Mouse (Mus musculus) lung, postnatal 0 days (tissue): ENCODE measurements around the gene Gm27029. TPM values are rescaled to one million over a fixed set of nuclear protein-coding genes. Genes with fewer than 3 reads are reported as not detected.
A peak's percentile ranks its signal among the peaks of the same experiment; 100 is the strongest.
"Not testable (repeated sequence)": the region's sequence is repeated elsewhere in the genome, so short reads cannot be mapped to it uniquely, and the experiment has no call there.

Experiments used
- ATAC-seq: fragments of 200-750 bp; cut with Nextera tagmentation; 2 replicates; pipeline ENCODE4 v1.8.0; 2017; ENCODE audit warnings: moderate library complexity
- DNase-seq: peaks from one replicate; pipeline ENCODE4 v3.0.0-alpha.2; 2016; ENCODE audit warnings: low spot score
- H3K27ac ChIP-seq: fragments of 300-500 bp; sonication (generic); 2 replicates; pipeline ENCODE4 v1.5.1; 2014; ENCODE audit warnings: antibody characterized with exemption, mild to moderate bottlenecking, low read length, mixed read lengths
- H3K27me3 ChIP-seq: fragments of 300-500 bp; sonication (generic); replicated peaks from 2 replicates; pipeline ENCODE4 v1.6.1; 2014; ENCODE audit warnings: low read length, mixed read lengths; ENCODE audit not compliant: insufficient read depth
- H3K36me3 ChIP-seq: fragments of 300-500 bp; sonication (generic); 2 replicates; pipeline ENCODE4 v1.6.1; 2014; ENCODE audit warnings: low read length, mixed read lengths; ENCODE audit not compliant: insufficient read depth
- H3K4me1 ChIP-seq: fragments of 300-500 bp; sonication (generic); 2 replicates; pipeline ENCODE4 v1.6.1; 2014; ENCODE audit warnings: antibody characterized with exemption, low read depth, low read length, mixed read lengths; ENCODE audit not compliant: insufficient read depth
- H3K4me2 ChIP-seq: fragments of 300-500 bp; sonication (generic); replicated peaks from 2 replicates; pipeline ENCODE4 v1.6.1; 2014; ENCODE audit warnings: low read depth, mild to moderate bottlenecking, low read length, moderate library complexity, mixed read lengths
- H3K4me3 ChIP-seq: fragments of 300-500 bp; sonication (generic); 2 replicates; pipeline ENCODE4 v1.5.1; 2014; ENCODE audit warnings: low read depth, low read length
- H3K9ac ChIP-seq: fragments of 300-500 bp; sonication (generic); replicated peaks from 2 replicates; pipeline ENCODE4 v1.6.1; 2014; ENCODE audit warnings: low read depth, mild to moderate bottlenecking
- H3K9me3 ChIP-seq: fragments of 300-500 bp; sonication (generic); 2 replicates; pipeline ENCODE4 v1.6.1; 2016; ENCODE audit warnings: low read length, mixed read lengths
- CTCF ChIP-seq: IDR thresholded peaks from 2 replicates; pipeline ENCODE4 v1.5.1; 2016; ENCODE audit warnings: antibody characterized with exemption, mild to moderate bottlenecking
- EP300 ChIP-seq: IDR thresholded peaks from 2 replicates; pipeline ENCODE4 v1.6.1; 2016; ENCODE audit warnings: antibody characterized with exemption, mild to moderate bottlenecking, control low read depth
- WGBS: fragments of 180-500 bp; shearing (Covaris S2); extraction: QIAGEN DNeasy Blood & Tissue Kit; methylation state at CpG from one replicate; pipeline ENCODE4 v1.1.7; 2014; 5-methylcytosine and 5-hydroxymethylcytosine counted together
- polyA plus RNA-seq: library from polyadenylated mRNA; unstranded; fragments of >200 nt; fragmentation: Nextera tagmentation; extraction: Ambion mirVana; gene quantifications from 2 replicates; pipeline ENCODE4 v1.2.1, GENCODE M21; 2015

The Gm27029 gene
- polyA plus RNA-seq, 1 experiment from 2014 or later = 2.6 TPM

DNA sequence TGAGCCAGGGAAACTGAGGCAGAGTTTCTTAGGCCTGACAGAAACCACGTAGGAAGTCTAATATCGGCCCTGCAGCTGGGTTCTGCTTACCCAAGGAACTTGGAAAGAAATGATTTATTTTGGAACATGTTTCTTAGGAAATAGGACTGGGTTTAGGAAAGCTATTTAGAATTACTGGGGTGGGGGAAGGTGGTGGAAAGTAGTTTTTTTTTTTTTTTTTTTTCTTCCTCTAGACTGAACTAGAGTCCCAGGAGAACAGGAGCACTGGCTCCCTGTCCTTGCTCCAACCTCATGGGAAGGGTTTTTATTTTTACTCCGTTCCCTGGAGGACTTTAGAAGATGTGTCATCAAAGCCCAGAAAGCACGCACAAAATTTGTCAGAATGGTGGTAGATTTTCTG lies 44.6 kb upstream of the Gm27029 start:
- no peak for TF ChIP-seq CTCF
- TF ChIP-seq EP300 = no peak

GRCm38 (mm10) chr11:101468731-101469130 lies 44.1 kb upstream of the Gm27029 start:
- ATAC-seq (no peak), DNase-seq (no peak)
- peaks cover 6% of the 10 kb centered on the region; the same call in 1 of the 2 replicates for H3K4me1 ChIP-seq
- TF ChIP-seq EP300 (no peak), CTCF (no peak)
- H3K4me3 ChIP-seq = peak overlapping the region; percentile 77
- H3K36me3 ChIP-seq = no peaks in the 10 kb centered on the region
- H3K27ac ChIP-seq = no peak overlapping the region
- H3K4me2 ChIP-seq = peak overlapping the region; percentile 98
- H3K27me3 ChIP-seq = no peaks in the 10 kb centered on the region
- H3K9me3 ChIP-seq = no peaks in the 10 kb centered on the region
- 5% methylated on average over 13 of the region's 13 CpGs for WGBS
- H3K9ac ChIP-seq = peak overlapping the region; percentile 32; the same call in 1 of the 2 replicates

More for the DNA sequence above, 44.6 kb upstream of the Gm27029 start:
- 0 out of 2 replicates have a peak overlapping the region, but pooled peaks have one; percentile 77 for H3K4me3 ChIP-seq
- no peaks in the 10 kb centered on the region for H3K9me3 ChIP-seq
- no peak for DNase-seq
- no peaks in the 10 kb centered on the region for H3K27me3 ChIP-seq
- no peaks in the 10 kb centered on the region for H3K36me3 ChIP-seq
- no peak for ATAC-seq
- H3K9ac ChIP-seq = no peak overlapping the region
- peaks cover 1% of the 10 kb centered on the region; the same call in 1 of the 2 replicates for H3K4me1 ChIP-seq
- no peak overlapping the region for H3K27ac ChIP-seq
- peak overlapping the region; percentile 98; the same call in 1 of the 2 replicates for H3K4me2 ChIP-seq
- WGBS = 59% methylated on average over 4 of the region's 4 CpGs

GRCm38 (mm10) chr11:101468263-101468688 lies 43.7 kb upstream of the Gm27029 start:
- ATAC-seq = no peak
- Histone ChIP-seq H3K9me3 (no peaks in the 10 kb centered on the region), H3K9ac (peak overlapping the region; percentile 32), H3K4me2 (peak overlapping the region; percentile 98), H3K27me3 (no peaks in the 10 kb centered on the region), H3K27ac (no peak overlapping the region), H3K4me3 (peak overlapping the region; percentile 77), H3K4me1 (peaks cover 10% of the 10 kb centered on the region; the same call in 1 of the 2 replicates), H3K36me3 (no peaks in the 10 kb centered on the region)
- TF ChIP-seq CTCF (no peak), EP300 (no peak)
- WGBS = under 1% methylated on average over 22 of the region's 31 CpGs
- DNase-seq = peak; percentile 39

DNA sequence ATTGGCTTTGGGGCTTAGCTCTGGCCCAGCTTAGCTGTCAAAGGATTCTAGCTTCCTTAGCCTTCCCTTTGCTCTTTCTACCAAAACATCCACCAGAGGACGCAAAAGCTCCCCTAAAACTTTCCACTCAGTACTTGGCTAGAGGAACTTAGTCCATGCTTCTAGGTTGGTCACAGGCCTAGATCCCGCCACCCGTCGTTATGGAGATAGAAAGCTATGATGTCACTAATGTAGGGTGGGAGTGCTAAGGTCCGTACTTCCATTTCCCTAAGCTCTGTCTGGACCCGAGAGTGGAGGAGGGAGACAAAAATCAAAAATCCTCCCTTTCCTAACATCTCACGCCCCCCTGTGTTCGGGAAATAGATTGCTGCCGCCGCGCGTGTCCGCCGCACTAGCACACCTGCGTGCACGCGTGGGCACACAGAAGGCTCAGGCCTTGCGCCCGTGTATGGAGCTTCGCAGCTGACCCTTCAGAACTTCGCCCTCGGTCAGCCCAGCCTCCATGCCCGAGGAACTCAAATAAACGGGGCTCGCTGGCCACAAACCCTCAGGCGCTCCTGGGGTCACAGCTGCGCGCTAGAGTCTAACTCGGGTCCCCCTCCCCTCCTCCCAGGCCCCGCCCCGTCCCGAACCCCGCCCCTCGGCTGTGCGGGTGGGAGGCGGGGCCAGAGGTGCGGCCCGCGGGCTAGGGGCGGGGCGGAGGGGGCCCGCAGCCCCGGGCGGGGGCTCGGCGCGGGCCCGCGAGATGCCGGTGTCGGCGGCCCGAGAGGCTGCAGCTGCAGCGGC lies 43.1 kb upstream of the Gm27029 start:
- Histone ChIP-seq H3K4me2 (peak overlapping the region; percentile 98), H3K27me3 (no peaks in the 10 kb centered on the region), H3K9ac (peak overlapping the region; percentile 32), H3K9me3 (no peaks in the 10 kb centered on the region), H3K4me1 (peaks cover 10% of the 10 kb centered on the region; the same call in 1 of the 2 replicates), H3K4me3 (peak overlapping the region; percentile 77), H3K36me3 (no peaks in the 10 kb centered on the region), H3K27ac (no peak overlapping the region)
- ATAC-seq (peak; percentile 67), DNase-seq (peak; percentile 90)
- WGBS = 1% methylated on average over 43 of the region's 54 CpGs
- TF ChIP-seq EP300 = no peak
- peak; percentile 78 for TF ChIP-seq CTCF

- not testable (repeated sequence) for H3K4me1 ChIP-seq, H3K9me3 ChIP-seq, ATAC-seq, H3K36me3 ChIP-seq, H3K9ac ChIP-seq, H3K27ac ChIP-seq, DNase-seq, H3K27me3 ChIP-seq
- Histone ChIP-seq H3K4me2 (peak overlapping the region; percentile 72), H3K4me3 (peak overlapping the region; percentile 84)
- 52% methylated on average over 5 of the region's 5 CpGs for WGBS
Observed at GRCm38 (mm10) chr11:101466552-101466950, 42.0 kb upstream of the Gm27029 start.

DNA sequence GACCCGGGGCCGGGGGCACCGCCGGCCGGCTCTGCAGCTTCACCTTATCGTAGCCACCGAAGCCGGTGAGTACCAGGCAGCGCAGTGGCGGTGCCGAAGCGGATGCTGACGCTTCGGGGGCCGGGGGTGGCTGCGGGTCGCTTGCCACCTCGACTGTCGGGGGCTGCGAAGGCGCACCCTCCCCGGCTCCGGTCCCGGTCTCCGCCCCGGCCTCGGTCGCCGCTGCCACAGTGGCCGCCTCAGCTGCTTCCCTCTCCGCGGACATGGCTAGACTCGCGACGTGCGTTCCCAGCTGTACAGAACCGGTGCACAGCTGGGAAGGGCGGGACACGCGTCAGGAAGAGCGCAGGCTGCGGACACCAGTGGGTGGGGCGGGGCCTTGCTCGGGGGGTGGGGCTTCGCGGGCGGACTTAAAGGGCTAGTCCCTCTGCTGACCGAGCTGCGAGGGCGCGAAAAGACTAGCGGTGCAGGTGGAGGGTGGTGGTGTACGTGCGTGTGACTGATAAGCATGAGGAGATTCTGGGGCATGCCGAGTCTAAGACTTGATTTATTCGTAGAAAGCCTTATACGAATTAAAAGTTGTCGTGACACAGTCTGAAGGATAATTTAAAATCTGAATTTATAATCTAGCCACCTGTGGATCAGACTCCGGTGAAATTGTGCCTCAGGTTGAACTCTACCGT lies 41.4 kb upstream of the Gm27029 start, which contains the start of gene Vat1:
Vat1 (minus strand) TSS at position 362 of the 683 bp plus-strand sequence.
- TF ChIP-seq EP300 (no peak), CTCF (no peak)
- peak; percentile 87 for DNase-seq
- 2% methylated on average over 51 of the region's 60 CpGs for WGBS
- Histone ChIP-seq H3K4me2 (peak within 1 kb of the TSS; percentile 72), H3K9ac (peak within 1 kb of the TSS; percentile 69), H3K9me3 (no peaks in the 10 kb centered on the region), H3K27me3 (no peaks in the 10 kb centered on the region), H3K27ac (peak within 1 kb of the TSS; percentile 87), H3K36me3 (peaks cover 9% of the 10 kb centered on the region; the same call in 1 of the 2 replicates), H3K4me3 (peak within 1 kb of the TSS; percentile 84), H3K4me1 (peaks cover 10% of the 10 kb centered on the region; the same call in 1 of the 2 replicates)
- peak; percentile 73 for ATAC-seq
